26 mouse cellular contexts compared by ENCODE assay signal in the genomic region with DNA sequence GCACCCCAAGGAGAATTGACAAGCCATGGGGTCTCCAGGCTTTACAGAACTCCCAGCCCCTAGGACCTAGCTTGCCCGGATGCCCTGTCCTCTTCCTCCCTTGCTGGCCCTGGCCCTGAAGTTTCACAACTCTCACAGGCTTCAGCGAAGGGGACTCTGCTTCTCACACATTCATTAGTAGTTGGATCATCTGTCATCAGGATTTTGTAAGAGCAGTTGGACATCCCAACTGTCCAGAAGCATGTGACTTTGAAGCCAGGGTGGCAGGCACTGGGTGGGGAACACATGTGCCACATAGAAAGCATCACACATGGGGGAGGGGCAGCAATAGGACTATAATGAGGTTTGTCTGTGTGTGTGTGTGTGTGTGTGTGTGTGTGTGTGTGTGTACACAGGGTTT. TPM values are rescaled to one million over a fixed set of nuclear protein-coding genes. Genes with fewer than 3 reads are reported as not detected.
DNase-seq lines count a peak whose midpoint lies in the region; ATAC-seq and TF ChIP-seq lines count a peak whose summit lies in the region.
"Had no signal": no experiment of that assay in that cellular context is flagged by ENCODE, and none has a peak within 500 bp of the region (broad histone marks: within the 10 kb centered on the region; RNA-seq: fewer than 3 reads in every experiment).

No protein-coding gene starts in this region.

- no peaks in the 10 kb centered on the region for H3K9me3 ChIP-seq in embryonic facial prominence, embryonic 15.5 days (replicated peaks)
- H3K9me3 ChIP-seq in embryonic facial prominence, embryonic 10.5 days, result no peaks in the 10 kb centered on the region
- H3K9me3 ChIP-seq in heart, embryonic 12.5 days (replicated peaks), result no peaks in the 10 kb centered on the region
- no peaks in the 10 kb centered on the region for H3K9me3 ChIP-seq in heart, embryonic 10.5 days
- no peaks in the 10 kb centered on the region for H3K9me3 ChIP-seq in lung, postnatal 0 days (ENCODE audit: low read length)
- H3K9me3 ChIP-seq: forebrain, embryonic 13.5 days; hindbrain, embryonic 13.5 days; liver, embryonic 15.5 days; neural tube, embryonic 15.5 days had no signal

- 77% methylated on average over 2 of the region's 2 CpGs for WGBS in embryonic facial prominence, embryonic 15.5 days
- WGBS in embryonic facial prominence, embryonic 10.5 days, result 83% methylated on average over 2 of the region's 2 CpGs
- 62% methylated on average over 2 of the region's 2 CpGs for WGBS in heart, embryonic 12.5 days
- WGBS in heart, embryonic 10.5 days, result 59% methylated on average over 2 of the region's 2 CpGs
- 73% methylated on average over 2 of the region's 2 CpGs for WGBS in lung, postnatal 0 days
- WGBS in lung, adult 2 months, result 67% methylated on average over 2 of the region's 2 CpGs

- no peak for TF ChIP-seq POLR2A in lung, adult 2 months (IDR thresholded peaks at IDR 0.05; ENCODE audit: borderline replicate concordance, extremely low read depth, low read depth, low read length)

- DNase-seq in embryonic facial prominence, embryonic 10.5 days (ENCODE audit: low spot score), result no peak
- no peak for DNase-seq in heart, embryonic 10.5 days (ENCODE audit: low spot score)
- DNase-seq in lung, postnatal 0 days (ENCODE audit: low spot score), result peak; percentile 73
- DNase-seq in lung, adult 2 months, result no peak
- peak; percentile 25 for DNase-seq in adipocyte (ENCODE audit: low spot score)
- no peak for DNase-seq in kidney, adult 8-10 months
- DNase-seq: cerebellum, adult 2 months; cerebellum, postnatal 14 days; gastrocnemius, postnatal 10 days; kidney, adult 9 months; kidney, postnatal 10 days; layer of hippocampus, postnatal 36 days; left cerebral cortex, postnatal 4 days; midbrain, embryonic 14.5 days; retina, postnatal 1 day; spleen, adult 18-20 months; thymus, adult 18-20 months; thymus, postnatal 36 days had no signal

- H3K4me2 ChIP-seq in embryonic facial prominence, embryonic 15.5 days (replicated peaks), result no peak overlapping the region
- no peak overlapping the region for H3K4me2 ChIP-seq in heart, embryonic 12.5 days
- no peak overlapping the region for H3K4me2 ChIP-seq in lung, postnatal 0 days (replicated peaks; ENCODE audit: low read depth, low read length)
- H3K4me2 ChIP-seq: forebrain, embryonic 13.5 days; hindbrain, embryonic 13.5 days; liver, embryonic 15.5 days; neural tube, embryonic 15.5 days had no signal

- no peak; the same call in 1 of the 2 replicates for TF ChIP-seq EP300 in lung, postnatal 0 days (IDR thresholded peaks at IDR 0.05)

- H3K36me3 ChIP-seq in embryonic facial prominence, embryonic 15.5 days, result peaks cover 35% of the 10 kb centered on the region
- H3K36me3 ChIP-seq in embryonic facial prominence, embryonic 10.5 days (replicated peaks), result no peaks in the 10 kb centered on the region
- H3K36me3 ChIP-seq in heart, embryonic 12.5 days, result peaks cover 7% of the 10 kb centered on the region
- H3K36me3 ChIP-seq in heart, embryonic 10.5 days, result no peaks in the 10 kb centered on the region
- H3K36me3 ChIP-seq in lung, postnatal 0 days (ENCODE audit: insufficient read depth, low read length), result 0 out of 2 replicates have a peak, but pooled peaks cover 9% of the 10 kb centered on the region
- H3K36me3 ChIP-seq: hindbrain, embryonic 13.5 days; liver, embryonic 15.5 days; neural tube, embryonic 15.5 days had no signal

- no peak overlapping the region for H3K27ac ChIP-seq in embryonic facial prominence, embryonic 15.5 days (replicated peaks)
- no peak overlapping the region for H3K27ac ChIP-seq in embryonic facial prominence, embryonic 10.5 days (replicated peaks)
- no peak overlapping the region for H3K27ac ChIP-seq in heart, embryonic 12.5 days (ENCODE audit: poor library complexity, severe bottlenecking)
- no peak overlapping the region for H3K27ac ChIP-seq in heart, embryonic 10.5 days
- no peak overlapping the region for H3K27ac ChIP-seq in lung, postnatal 0 days (ENCODE audit: low read length)
- H3K27ac ChIP-seq: forebrain, embryonic 13.5 days; hindbrain, embryonic 13.5 days; liver, embryonic 15.5 days; macrophage; neural tube, embryonic 15.5 days had no signal

- H3K4me3 ChIP-seq in embryonic facial prominence, embryonic 15.5 days (replicated peaks), result no peak overlapping the region
- H3K4me3 ChIP-seq in embryonic facial prominence, embryonic 10.5 days, result no peak overlapping the region
- no peak overlapping the region for H3K4me3 ChIP-seq in heart, embryonic 12.5 days
- H3K4me3 ChIP-seq in heart, embryonic 10.5 days, result no peak overlapping the region
- H3K4me3 ChIP-seq in lung, postnatal 0 days (ENCODE audit: low read depth, low read length), result no peak overlapping the region
- H3K4me3 ChIP-seq in lung, adult 2 months (replicated peaks; ENCODE audit: extremely low read depth, low read depth, low read length), result no peak overlapping the region
- H3K4me3 ChIP-seq: forebrain, embryonic 13.5 days; hindbrain, embryonic 13.5 days; liver, embryonic 15.5 days; neural tube, embryonic 15.5 days had no signal

- 0 out of 2 replicates have a peak, but pooled peaks have one; percentile 25 for ATAC-seq in embryonic facial prominence, embryonic 15.5 days (ENCODE audit: insufficient number of reproducible peaks, low FRiP score, low TSS enrichment, low read depth)
- 0 out of 2 replicates have a peak, but pooled peaks have one; percentile 40 for ATAC-seq in heart, embryonic 12.5 days (ENCODE audit: insufficient number of reproducible peaks, low FRiP score)
- peak; percentile 44 for ATAC-seq in lung, postnatal 0 days
- ATAC-seq: forebrain, embryonic 13.5 days; intestine, embryonic 16.5 days had no signal

- H3K27me3 ChIP-seq in embryonic facial prominence, embryonic 15.5 days, result no peaks in the 10 kb centered on the region
- no peaks in the 10 kb centered on the region for H3K27me3 ChIP-seq in embryonic facial prominence, embryonic 10.5 days (replicated peaks; ENCODE audit: low read depth, poor library complexity, severe bottlenecking)
- H3K27me3 ChIP-seq in heart, embryonic 12.5 days (replicated peaks), result peaks cover 4% of the 10 kb centered on the region; the same call in 1 of the 2 replicates
- H3K27me3 ChIP-seq in heart, embryonic 10.5 days (ENCODE audit: insufficient read depth, poor library complexity, severe bottlenecking), result no peaks in the 10 kb centered on the region
- H3K27me3 ChIP-seq in lung, postnatal 0 days (replicated peaks; ENCODE audit: insufficient read depth, low read length), result no peaks in the 10 kb centered on the region
- H3K27me3 ChIP-seq: forebrain, embryonic 13.5 days; hindbrain, embryonic 13.5 days; liver, embryonic 15.5 days; neural tube, embryonic 15.5 days had no signal

- H3K9ac ChIP-seq in embryonic facial prominence, embryonic 15.5 days, result no peak overlapping the region
- H3K9ac ChIP-seq in heart, embryonic 12.5 days, result no peak overlapping the region
- H3K9ac ChIP-seq in lung, postnatal 0 days (replicated peaks; ENCODE audit: low read depth), result no peak overlapping the region
- H3K9ac ChIP-seq: forebrain, embryonic 13.5 days; hindbrain, embryonic 13.5 days; liver, embryonic 15.5 days; neural tube, embryonic 15.5 days had no signal

- peaks cover 23% of the 10 kb centered on the region for H3K4me1 ChIP-seq in embryonic facial prominence, embryonic 15.5 days
- H3K4me1 ChIP-seq in embryonic facial prominence, embryonic 10.5 days, result peaks cover 10% of the 10 kb centered on the region
- H3K4me1 ChIP-seq in heart, embryonic 12.5 days (replicated peaks), result peaks cover 7% of the 10 kb centered on the region
- peaks cover 3% of the 10 kb centered on the region; the same call in 1 of the 2 replicates for H3K4me1 ChIP-seq in heart, embryonic 10.5 days
- 0 out of 2 replicates have a peak, but pooled peaks cover 5% of the 10 kb centered on the region for H3K4me1 ChIP-seq in lung, postnatal 0 days (ENCODE audit: insufficient read depth, low read depth, low read length)
- H3K4me1 ChIP-seq in lung, adult 2 months (ENCODE audit: control insufficient read depth, insufficient read depth, low read length), result peaks cover 13% of the 10 kb centered on the region
- H3K4me1 ChIP-seq: forebrain, embryonic 13.5 days; liver, embryonic 15.5 days; neural tube, embryonic 15.5 days had no signal

- no peak for TF ChIP-seq CTCF in lung, postnatal 0 days (IDR thresholded peaks at IDR 0.05)
- TF ChIP-seq CTCF in lung, adult 2 months (IDR thresholded peaks at IDR 0.05; ENCODE audit: insufficient read depth, low read length), result no peak

RNA-seq across cellular contexts. Expression of a gene that starts 12.2 kb away (rescaled TPM):
- 289 and 312 TPM in 2 replicates for polyA plus RNA-seq in embryonic facial prominence, embryonic 15.5 days (2015; fragmentation: Nextera tagmentation; extraction: Ambion mirVana)
- polyA plus RNA-seq in embryonic facial prominence, embryonic 10.5 days (2016; fragmentation: Nextera tagmentation; extraction: Ambion mirVana), result 2.4 and 3.9 TPM in 2 replicates
- 147 and 150 TPM in 2 replicates for polyA plus RNA-seq in heart, embryonic 12.5 days (2016; fragmentation: Nextera tagmentation; extraction: Ambion mirVana)
- polyA plus RNA-seq in heart, embryonic 10.5 days (2016; fragmentation: Nextera tagmentation; extraction: Ambion mirVana), result 4.8 and 8.0 TPM in 2 replicates
- polyA plus RNA-seq in lung, postnatal 0 days (2015; fragmentation: Nextera tagmentation; extraction: Ambion mirVana), result 1,769 and 1,865 TPM in 2 replicates
- 311 and 510 TPM in 2 replicates for polyA plus RNA-seq in lung, adult 2 months (2012; rRNA removed)
- polyA plus RNA-seq: macrophage had no signal

RNA-seq across cellular contexts. Expression of a gene that starts 46.5 kb away (rescaled TPM):
- 7.8 and 9.0 TPM in 2 replicates for polyA plus RNA-seq in embryonic facial prominence, embryonic 15.5 days (2015; fragmentation: Nextera tagmentation; extraction: Ambion mirVana)
- polyA plus RNA-seq in embryonic facial prominence, embryonic 10.5 days (2016; fragmentation: Nextera tagmentation; extraction: Ambion mirVana), result 5.7 and 5.9 TPM in 2 replicates
- polyA plus RNA-seq in heart, embryonic 12.5 days (2016; fragmentation: Nextera tagmentation; extraction: Ambion mirVana), result 3.4 and 4.4 TPM in 2 replicates
- polyA plus RNA-seq in heart, embryonic 10.5 days (2016; fragmentation: Nextera tagmentation; extraction: Ambion mirVana), result 3.7 and 4.7 TPM in 2 replicates
- polyA plus RNA-seq in lung, postnatal 0 days (2015; fragmentation: Nextera tagmentation; extraction: Ambion mirVana), result 7.2 and 10.2 TPM in 2 replicates
- 29.6 and 31.1 TPM in 2 replicates for polyA plus RNA-seq in lung, adult 2 months (2012; rRNA removed)

Comparison
In these comparisons a context has a peak if more than half of its experiments do, and no peak if none do; other contexts are left out.
1. DNase-seq: peak in lung, postnatal 0 days (single experiment) and adipocyte (single experiment); none in embryonic facial prominence, embryonic 10.5 days (single experiment), heart, embryonic 10.5 days (single experiment), lung, adult 2 months (single experiment) and kidney, adult 8-10 months (0 of 2).
2. RNA of a gene that starts 12.2 kb away (polyA plus RNA-seq): 1,769 to 1,865 TPM in lung, postnatal 0 days, 311 to 510 TPM in lung, adult 2 months, 289 to 312 TPM in embryonic facial prominence, embryonic 15.5 days and 147 to 150 TPM in heart, embryonic 12.5 days; 4.8 to 8.0 TPM in heart, embryonic 10.5 days and 2.4 to 3.9 TPM in embryonic facial prominence, embryonic 10.5 days; every median in the first group is over 10 times any median in the second.
3. Peak in every context shown above with its lines, with median percentiles within 50 percentile points of each other: ATAC-seq.